Mouse (Mus musculus): ENCODE data around the gene Nid2.

DNA sequence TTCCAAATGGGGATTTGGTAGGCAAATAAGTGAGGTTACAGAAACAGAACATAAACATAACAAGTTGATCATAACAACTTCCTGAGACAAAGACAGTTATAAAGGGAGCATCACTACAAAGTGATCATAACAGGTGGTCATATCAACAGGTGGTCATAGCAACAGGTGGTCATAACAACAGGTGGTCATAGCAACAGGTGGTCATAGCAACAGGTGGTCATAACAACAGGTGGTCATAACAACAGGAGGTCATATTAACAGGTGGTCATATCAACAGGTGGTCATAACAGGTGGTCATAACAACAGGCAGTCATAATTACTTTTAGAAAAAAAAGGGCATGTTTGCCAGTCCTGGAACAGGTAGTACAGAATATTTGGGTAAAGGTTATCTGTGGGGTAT lies 49.5 kb upstream of the Nid2 start:
- TF ChIP-seq CTCF (IDR thresholded peaks at IDR 0.05; ENCODE audit: borderline replicate concordance, insufficient read depth, low read length) (no peak), POLR2A (IDR thresholded peaks at IDR 0.05; ENCODE audit: low read depth, low read length) (no peak)
